Mouse (Mus musculus): ENCODE measurements around the gene Grik3.

Gene Grik3

DNA sequence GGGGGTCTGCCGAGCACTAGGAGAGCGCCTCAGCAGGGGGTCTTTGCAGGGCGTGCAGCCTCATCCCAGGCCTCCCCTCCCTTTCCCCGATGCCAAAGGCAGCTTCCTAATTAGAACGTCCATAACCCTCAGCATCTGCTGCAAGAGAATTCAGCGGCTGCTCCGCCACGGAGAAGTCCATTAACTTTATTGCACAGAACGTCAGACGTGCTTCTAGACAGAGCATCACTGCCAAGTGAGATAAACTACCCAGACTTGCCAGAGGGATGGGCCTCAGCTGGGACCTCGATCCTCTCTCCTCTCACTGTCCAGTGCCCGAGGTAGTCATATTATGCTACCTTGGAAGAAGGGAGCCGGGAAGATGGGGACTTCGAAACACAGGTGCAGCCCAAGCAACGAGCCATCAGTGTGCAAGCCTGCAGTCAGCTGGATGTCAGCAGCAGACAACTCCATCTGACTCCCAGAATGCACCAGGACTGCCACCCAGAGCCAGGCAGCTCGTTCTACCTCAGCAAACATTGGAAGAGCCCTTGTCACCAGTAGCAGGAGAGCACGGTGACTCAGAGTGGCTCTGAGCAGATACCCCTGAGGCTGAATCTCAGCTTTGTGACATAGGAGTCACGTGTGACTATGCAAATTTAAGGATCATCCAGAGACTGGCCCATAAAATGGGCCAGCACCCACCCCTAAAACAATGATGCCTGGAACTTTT is 228.1 kb downstream of the Grik3 start:
- no peak for DNase-seq (ENCODE audit: low spot score in 2 of 2)

DNA sequence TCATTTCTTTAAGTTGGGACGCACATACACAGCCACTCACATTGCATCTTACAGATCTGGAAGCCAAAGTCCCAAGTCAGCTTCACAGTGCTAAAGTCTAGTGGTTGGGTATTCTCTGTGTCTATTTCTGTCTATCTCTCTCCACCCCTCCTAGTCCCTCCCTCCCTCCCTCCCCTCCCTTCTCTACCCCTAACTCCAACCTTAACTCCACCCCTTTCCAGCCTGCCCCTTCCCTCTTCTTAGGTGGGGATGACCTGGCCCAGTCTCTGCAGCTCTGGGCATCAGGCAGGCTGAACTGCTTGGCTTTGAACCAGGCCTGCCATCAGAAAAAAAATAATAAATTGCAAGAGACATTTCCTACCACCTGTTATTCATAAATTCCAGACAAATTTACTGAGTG is 235.7 kb downstream of the Grik3 start:
- DNase-seq (ENCODE audit: low spot score in 2 of 2) = no peak

DNA sequence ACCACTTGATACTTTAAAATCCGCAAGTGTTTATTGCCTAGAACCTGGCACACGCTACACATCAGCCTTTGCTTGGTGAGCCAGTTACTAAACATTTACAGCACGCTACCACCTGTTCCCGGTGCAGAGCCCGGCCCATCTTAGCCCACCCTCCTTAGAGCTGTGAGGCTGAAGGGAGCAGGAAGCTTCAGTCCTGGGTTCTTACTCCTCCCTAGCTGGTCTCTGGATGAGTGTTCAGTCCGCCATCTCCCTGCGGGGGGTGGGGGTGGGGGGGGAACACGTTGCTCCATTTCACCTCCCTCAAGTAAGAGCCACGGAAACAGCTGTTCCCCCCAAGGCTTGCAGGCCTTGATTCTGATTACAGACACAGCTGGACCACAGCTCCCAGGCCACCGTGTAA is 236.5 kb downstream of the Grik3 start:
- DNase-seq (ENCODE audit: low spot score in 2 of 2) = no peak

DNA sequence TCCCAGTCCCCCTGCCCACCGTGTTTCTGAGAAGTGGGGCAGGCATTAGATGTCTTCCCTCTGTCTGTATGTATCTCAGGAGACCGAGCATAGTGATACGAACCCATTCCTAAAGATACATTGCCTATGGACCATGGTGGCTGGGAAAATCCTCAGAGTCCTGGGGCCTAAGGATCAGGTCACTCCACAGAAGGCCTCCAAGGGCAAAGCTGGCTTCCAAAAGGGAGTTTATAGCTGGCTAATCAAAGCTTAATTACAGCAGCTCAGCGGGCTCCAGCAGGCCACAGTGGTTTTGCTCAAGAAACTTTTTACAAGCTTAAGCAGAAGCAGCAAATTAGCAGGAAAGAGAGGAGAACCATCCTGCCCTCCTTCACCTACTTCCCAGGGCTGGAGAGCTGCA is 237.1 kb downstream of the Grik3 start:
- no peak for DNase-seq (ENCODE audit: low spot score in 2 of 2)

DNA sequence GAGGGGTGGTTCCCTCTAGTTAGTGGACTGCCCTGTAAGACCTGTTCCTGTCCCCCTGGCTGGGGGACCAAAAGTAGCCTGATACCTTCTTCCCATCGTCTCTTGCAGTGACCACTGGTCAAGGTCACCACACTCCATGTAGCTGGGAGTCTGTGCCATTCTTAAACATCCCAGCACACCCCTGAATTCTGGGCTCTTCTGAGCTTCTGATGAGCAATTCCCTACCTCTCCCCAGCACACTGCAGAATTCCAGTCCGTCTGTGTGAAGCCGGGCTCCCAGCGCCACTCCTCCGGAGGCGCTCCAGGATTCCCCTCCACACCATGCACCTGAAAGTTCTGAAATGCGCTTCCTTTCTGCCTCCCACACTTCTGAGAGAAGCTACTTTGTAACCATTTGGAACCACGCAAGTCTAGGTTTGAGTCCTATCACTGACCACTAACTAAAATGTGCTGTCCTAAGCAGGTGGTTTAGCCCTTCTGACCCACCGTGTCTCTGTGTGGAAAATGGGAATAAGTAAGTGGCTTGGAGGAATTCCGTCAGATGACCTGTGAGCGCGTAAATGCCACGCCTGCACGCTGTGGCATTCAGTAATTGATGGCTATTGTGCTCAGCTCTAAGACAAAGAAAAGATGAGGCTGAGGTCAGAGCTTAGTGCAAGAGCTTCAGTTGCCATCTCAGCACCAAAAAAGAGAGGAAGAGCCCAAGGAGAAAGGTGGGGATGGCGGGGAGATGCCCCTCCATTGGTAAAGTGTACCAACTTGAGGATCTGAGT is 237.8 kb downstream of the Grik3 start:
- DNase-seq (ENCODE audit: low spot score in 2 of 2) = no peak

DNA sequence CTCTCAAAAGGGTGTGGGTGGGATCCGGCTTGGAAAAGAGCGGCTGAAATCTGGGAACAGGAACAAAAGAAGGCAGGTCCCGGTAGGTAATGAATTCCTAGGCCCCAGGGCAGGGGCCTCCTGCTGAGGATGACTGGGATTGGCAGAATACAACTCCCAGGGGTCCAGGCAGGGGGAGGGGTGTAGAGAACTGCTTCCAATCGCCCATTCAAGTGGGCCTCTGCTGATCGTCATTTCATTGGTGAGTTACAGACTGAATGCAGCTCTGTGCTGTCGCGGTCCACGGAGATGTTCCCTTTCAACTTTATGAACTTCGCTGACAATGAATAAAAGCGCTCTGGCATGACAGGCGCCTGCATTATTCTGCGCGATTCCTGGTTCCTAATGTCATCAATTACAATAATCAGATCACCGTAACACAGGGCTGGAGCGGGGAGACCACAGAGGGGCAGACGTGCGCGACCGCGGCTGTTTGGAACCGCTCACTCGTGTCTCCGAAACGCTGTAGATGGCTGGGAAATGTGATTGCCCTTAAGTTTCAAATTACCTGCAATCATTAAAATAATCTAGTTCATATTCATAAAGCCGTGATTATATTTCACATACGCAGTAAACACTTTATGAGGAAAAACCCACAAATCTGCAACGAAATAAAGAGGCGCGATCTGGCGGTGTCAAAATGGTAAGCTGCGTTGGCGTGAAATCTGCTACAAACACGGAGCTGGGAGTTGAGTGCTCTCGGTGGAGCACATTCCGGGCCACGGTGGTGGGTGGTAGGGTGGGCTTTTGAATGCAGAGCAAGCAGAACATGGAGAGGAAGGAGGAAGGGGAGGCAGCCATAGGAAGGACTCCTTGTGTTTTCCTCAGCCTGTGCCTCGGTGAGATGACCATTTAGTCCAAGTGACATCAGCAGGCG is 239.1 kb downstream of the Grik3 start:
- DNase-seq (ENCODE audit: low spot score in 2 of 2) = no peak

DNA sequence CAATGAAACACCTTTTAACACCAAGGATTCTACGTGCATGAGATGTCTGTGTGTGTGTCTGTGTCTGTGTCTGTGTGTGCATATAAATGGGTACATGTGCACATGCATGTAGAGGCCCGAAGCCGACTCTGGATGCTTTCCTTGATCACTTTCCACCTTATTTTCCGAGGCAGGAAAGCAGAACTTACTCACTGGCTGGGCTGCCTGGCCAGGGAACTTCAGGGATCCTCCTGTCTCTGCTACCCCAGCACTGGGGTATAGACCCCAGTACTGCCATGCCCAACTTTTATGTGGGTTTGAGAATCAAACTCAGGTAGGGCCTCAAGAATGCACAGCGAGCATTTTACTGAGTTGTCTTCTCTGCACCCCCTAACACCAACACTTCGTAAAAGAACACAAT is 240.3 kb downstream of the Grik3 start:
- no peak for DNase-seq (ENCODE audit: low spot score in 2 of 2)

DNA sequence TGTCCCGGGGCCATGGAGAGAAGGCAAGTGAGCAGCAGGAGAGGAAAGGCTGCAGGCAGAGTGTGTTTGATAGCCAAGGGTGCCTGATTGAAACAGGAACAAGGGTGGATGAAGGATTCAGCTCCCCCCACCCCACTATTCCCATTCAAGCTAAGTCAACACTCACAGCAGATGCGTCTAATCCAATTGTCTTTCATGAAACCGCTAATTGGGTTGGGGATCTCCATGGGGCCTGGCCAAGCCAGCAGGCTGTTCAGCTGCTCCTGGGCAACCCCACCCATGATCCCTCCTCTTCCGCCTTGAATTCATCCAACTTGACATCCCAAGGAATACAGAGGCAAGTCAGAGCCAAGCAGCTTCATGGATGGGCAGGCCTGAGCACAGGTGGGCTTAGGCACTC is 246.3 kb downstream of the Grik3 start:
- DNase-seq (ENCODE audit: low spot score in 2 of 2) = no peak

DNA sequence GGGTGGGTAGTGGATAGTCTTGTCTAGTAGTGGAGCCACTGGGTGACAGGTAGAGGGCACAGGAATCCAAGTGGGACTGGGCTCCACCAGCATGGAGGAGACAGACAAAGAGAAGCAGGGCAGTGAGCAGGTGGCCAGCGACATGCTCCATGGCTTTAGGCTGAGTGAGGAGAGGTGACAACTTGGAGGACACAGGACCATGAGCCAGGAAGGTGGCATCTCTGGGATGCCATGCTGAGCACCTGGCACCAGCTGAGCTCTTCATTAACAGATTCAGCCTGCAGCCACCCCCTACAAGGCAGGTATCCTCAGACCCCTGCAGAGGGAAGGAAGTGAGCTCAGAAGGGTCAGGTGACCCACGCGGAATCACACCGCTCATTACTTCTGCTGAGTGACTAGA is 248.3 kb downstream of the Grik3 start:
- DNase-seq (ENCODE audit: low spot score in 2 of 2) = no peak

DNA sequence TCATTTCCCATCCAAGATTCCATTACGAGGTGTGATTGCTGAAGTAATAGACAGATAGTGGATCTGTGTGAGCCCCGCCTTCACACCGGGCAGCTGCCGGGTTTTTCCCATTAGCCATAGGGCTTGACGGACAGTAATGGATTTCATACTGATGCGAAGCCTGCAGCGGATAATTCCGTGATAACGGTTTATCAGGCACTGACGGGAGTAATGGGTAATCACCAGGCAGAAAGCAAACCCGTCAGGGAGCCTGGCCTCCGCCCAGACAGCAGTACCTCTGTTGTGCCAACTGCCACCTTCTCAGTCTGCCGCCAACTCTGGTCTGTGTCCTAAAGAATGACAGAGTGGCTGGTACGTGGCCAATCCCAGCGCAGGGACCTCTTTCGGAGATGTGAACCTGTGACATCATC is 251.7 kb downstream of the Grik3 start:
- DNase-seq (ENCODE audit: low spot score in 2 of 2) = no peak

DNA sequence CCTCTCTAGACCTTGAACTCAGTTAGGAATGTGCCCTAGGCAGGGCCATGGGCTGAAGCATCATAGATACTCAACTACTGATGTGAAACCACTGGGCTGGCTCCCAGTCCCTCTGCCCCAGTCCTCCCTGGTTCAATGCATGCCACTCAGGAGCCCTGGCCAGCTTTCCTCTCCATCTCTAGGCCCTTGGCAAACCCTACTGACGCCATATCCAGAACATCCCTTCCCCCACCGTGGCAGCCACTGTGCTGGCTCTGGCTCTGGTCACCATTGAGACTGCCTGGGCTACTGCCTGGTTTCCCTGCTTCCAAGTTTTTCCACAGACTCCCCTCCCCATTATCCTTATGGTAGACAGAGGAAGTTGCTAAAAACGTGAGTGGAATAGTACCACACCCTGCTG is 255.4 kb downstream of the Grik3 start:
- DNase-seq (ENCODE audit: low spot score in 2 of 2) = no peak

DNA sequence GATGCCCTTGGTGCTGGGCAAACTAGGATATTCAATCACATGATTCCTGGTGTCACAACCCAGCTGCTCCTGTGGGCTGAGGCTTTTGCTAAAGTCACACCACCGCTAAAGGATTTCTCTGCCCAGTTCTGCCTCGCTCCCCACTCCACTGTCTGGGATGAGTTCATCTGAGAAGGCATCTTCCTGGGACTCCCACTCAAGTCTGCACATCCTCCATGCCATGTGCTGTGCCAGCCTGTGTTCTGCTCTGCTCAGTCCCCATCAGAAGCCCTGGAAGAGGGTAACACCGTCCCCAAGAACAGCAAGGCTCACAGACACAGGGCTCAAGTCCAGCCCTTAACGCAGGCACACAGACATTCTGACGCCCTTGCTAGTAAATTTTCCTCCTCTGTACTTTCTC is 265.9 kb downstream of the Grik3 start:
- DNase-seq (ENCODE audit: low spot score in 2 of 2) = no peak

DNA sequence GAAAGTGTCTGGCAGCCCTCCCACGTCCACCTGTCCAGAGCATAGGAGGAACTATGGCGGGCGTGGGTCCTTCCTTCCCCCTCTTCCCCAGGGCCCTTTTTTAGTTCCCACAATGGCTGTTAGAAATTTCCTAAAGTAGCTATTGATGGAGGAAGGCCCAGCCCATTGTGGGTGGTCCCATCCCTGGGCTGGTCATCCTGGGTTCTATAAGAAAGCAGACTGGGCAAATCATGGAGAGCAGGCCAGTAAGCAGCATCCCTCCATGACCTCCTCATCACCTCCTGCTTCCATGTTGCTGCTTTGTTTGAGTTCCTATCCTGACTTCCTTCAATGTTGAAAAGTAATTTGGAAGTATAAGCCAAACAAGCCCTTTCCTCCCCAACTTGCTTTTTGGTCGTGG is 269.8 kb downstream of the Grik3 start:
- DNase-seq (ENCODE audit: low spot score in 2 of 2) = no peak

DNA sequence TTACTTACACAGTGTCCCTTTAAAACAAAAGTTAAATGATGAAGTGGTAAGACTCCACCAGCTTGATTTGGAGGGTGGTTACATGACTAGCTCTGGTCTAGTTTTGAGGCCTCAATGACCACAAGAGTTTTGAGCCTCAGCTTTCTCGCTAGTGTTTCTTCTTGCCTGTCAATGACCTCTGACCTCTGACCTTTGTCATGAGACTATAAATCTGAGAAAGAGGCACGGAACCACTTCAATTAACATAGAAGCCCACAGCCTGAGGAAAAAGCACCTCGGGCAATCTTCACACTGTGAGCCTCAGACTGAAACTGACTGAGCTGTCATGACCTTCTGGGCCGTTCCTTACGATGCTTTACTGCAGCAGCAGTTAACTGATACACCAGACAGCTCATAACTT is 272.6 kb downstream of the Grik3 start:
- DNase-seq (ENCODE audit: low spot score in 2 of 2) = no peak

Measured in spleen, postnatal 36 days (tissue).